Mouse (Mus musculus): ENCODE measurements around the gene Metap1. TPM values are rescaled to one million over a fixed set of nuclear protein-coding genes. Genes with fewer than 3 reads are reported as not detected.

The Metap1 gene
- polyA plus RNA-seq, 1 experiment from 2014 or later: 51.8 TPM

DNA sequence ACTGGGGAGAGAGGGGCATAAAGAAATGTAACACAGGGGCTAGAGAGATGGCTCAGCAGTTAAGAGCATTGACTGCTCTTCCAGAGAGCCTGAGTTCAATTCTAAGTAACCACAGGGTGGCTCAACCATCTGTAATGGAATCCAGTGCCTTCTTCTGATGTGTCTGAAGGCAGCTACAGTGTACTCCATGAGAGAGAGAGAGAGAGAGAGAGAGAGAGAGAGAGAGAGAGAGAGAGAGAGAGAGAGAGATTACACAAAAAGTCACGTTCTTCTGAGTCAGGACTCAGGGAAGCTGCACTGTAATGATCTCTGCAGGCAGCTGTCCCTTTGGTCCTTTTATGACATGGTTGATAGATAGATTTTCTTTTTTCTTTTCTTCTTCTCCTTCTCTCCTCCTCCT, 5.2 kb upstream of the Metap1 start:
- DNase-seq (ENCODE audit: low spot score) (no peak), ATAC-seq (replicated peaks; ENCODE audit: low FRiP score) (0 out of 2 replicates have a peak, but pooled peaks have one; percentile 5)
- WGBS: 38% methylated on average over 1 of the region's 1 CpGs
- no peaks in the 10 kb centered on the region for H3K9me3 ChIP-seq (ENCODE audit: control insufficient read depth, low read length)
- H3K27me3 ChIP-seq (replicated peaks; ENCODE audit: control insufficient read depth, insufficient read depth, low read length): no peaks in the 10 kb centered on the region
- H3K4me2 ChIP-seq: no peak overlapping the region
- no peak overlapping the region for H3K4me3 ChIP-seq (ENCODE audit: low read depth, low read length)
- H3K4me1 ChIP-seq (replicated peaks; ENCODE audit: control insufficient read depth, insufficient read depth, low read length): peaks cover 5% of the 10 kb centered on the region
- no peaks in the 10 kb centered on the region for H3K36me3 ChIP-seq (ENCODE audit: control insufficient read depth, insufficient read depth, low read length)
- no peak overlapping the region for H3K9ac ChIP-seq (ENCODE audit: low read depth, low read length)
- no peak overlapping the region for H3K27ac ChIP-seq (ENCODE audit: low read depth, low read length)

DNA sequence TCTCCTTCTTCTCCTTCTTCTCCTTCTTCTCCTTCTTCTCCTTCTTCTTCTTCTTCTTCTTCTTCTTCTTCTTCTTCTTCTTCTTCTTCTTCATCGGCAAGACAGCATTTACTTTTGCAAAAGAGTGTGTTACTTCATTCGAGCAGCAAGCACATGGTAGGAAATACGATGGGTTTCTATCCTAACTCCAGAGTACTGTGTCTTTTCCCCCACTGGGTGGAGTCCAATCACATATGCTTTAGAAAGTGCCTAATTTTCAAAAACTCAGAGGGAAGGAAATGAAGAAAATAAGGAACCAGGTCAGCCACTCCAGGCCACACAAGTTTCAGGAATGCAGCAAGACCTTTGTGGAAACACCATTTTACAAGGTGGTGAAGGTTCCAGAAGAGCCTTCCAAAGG, 4.4 kb upstream of the Metap1 start:
- Histone ChIP-seq H3K9me3 (ENCODE audit: control insufficient read depth, low read length) (no peaks in the 10 kb centered on the region), H3K27me3 (replicated peaks; ENCODE audit: control insufficient read depth, insufficient read depth, low read length) (no peaks in the 10 kb centered on the region), H3K36me3 (ENCODE audit: control insufficient read depth, insufficient read depth, low read length) (no peaks in the 10 kb centered on the region), H3K27ac (ENCODE audit: low read depth, low read length) (no peak overlapping the region), H3K4me1 (replicated peaks; ENCODE audit: control insufficient read depth, insufficient read depth, low read length) (peaks cover 5% of the 10 kb centered on the region), H3K4me2 (no peak overlapping the region), H3K9ac (ENCODE audit: low read depth, low read length) (no peak overlapping the region), H3K4me3 (ENCODE audit: low read depth, low read length) (no peak overlapping the region)
- DNase-seq (ENCODE audit: low spot score): no peak
- 75% methylated on average over 3 of the region's 3 CpGs for WGBS
- no peak for ATAC-seq (replicated peaks; ENCODE audit: low FRiP score)

DNA sequence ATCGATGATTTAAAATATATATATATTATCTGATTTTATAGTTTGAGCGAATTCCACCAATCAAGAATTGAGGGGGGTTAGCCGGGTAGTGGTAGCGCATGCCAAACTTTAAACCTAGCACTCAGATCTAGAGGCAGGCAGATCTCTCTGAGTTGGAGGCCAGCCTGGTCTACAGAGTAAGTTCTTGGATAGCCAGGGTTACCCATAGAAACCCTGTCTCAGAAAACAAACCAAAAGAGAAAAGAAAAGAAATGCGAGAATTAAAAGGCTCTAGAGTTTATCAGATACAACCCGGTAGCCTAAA, 671 bp upstream of the Metap1 start:
- Histone ChIP-seq H3K4me3 (ENCODE audit: low read depth, low read length) (peak overlapping the region; percentile 94), H3K9ac (ENCODE audit: low read depth, low read length) (peak overlapping the region; percentile 73), H3K4me1 (replicated peaks; ENCODE audit: control insufficient read depth, insufficient read depth, low read length) (peaks cover 11% of the 10 kb centered on the region), H3K27ac (ENCODE audit: low read depth, low read length) (no peak overlapping the region; the same call in 1 of the 2 replicates), H3K27me3 (replicated peaks; ENCODE audit: control insufficient read depth, insufficient read depth, low read length) (no peaks in the 10 kb centered on the region), H3K9me3 (ENCODE audit: control insufficient read depth, low read length) (no peaks in the 10 kb centered on the region), H3K36me3 (ENCODE audit: control insufficient read depth, insufficient read depth, low read length) (peaks cover 9% of the 10 kb centered on the region), H3K4me2 (peak overlapping the region; percentile 74)
- WGBS: 15% methylated on average over 6 of the region's 6 CpGs
- ATAC-seq (replicated peaks; ENCODE audit: low FRiP score): peak; percentile 9; the same call in 1 of the 2 replicates
- no peak for DNase-seq (ENCODE audit: low spot score)

DNA sequence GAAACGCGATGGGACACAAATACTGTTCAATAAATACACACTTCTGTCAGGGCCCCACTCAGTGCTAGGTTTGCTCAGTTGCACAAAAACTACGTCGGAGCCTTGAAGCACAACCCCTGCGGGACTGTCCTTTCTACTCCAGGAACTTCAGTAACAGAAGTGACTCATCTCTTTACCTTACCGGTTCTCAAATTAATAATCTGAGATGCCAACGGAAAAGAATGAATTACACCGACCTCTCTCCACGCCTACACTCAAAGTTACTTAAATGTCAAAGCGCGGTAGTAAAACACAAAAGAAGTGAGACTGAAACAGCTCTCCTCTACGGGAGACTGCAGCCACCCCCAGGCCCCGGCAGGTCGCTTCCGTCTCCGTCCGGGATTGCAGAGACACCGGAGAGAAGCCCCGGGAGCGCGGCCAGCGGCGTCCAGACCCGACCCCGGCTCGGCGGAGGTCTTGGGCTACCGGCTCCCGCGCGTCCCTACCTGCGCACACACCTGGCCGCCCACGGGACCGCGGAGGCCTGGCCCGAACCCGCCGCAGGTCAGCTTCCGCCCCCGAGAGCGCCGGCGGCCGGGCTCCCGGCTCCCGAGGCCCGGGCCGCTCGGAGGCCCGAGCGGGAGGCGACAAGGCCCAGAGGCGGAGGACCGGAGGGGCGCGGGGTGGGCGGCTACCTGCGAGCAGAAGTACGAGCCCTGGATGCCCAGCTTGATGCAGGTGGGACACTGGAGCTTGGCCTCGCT, 560 bp downstream of the Metap1 start:
- 0 out of 2 replicates have a peak, but pooled peaks cover 3% of the 10 kb centered on the region for H3K9me3 ChIP-seq (ENCODE audit: control insufficient read depth, low read length)
- H3K27ac ChIP-seq (ENCODE audit: low read depth, low read length): peak overlapping the region; percentile 77
- no peaks in the 10 kb centered on the region for H3K27me3 ChIP-seq (replicated peaks; ENCODE audit: control insufficient read depth, insufficient read depth, low read length)
- H3K4me3 ChIP-seq (ENCODE audit: low read depth, low read length): peak overlapping the region; percentile 94
- peak; percentile 38 for DNase-seq (ENCODE audit: low spot score)
- H3K4me2 ChIP-seq: peak overlapping the region; percentile 88
- H3K36me3 ChIP-seq (ENCODE audit: control insufficient read depth, insufficient read depth, low read length): peaks cover 16% of the 10 kb centered on the region
- peak; percentile 60 for ATAC-seq (replicated peaks; ENCODE audit: low FRiP score)
- peaks cover 7% of the 10 kb centered on the region for H3K4me1 ChIP-seq (replicated peaks; ENCODE audit: control insufficient read depth, insufficient read depth, low read length)
- H3K9ac ChIP-seq (ENCODE audit: low read depth, low read length): peak overlapping the region; percentile 85
- under 1% methylated on average over 59 of the region's 61 CpGs for WGBS

DNA sequence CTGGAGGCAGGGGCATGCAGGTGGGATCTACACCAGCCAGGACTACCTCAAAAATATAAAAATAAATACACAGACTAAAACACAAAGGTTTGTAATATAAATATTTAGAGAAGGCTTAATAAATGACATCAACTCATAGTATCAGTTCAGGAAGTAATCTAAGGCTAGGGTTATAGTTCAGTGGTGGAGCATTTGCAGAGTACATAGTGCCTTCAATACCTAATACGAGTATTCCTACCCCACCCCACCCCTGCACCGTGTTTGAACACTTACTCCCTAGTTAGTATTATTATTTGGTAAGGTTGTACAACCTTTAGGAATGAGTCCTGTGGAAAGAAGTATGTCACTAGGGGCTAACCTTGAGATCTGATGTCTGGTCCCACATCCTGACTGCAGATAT, 6.1 kb downstream of the Metap1 start:
- WGBS: 84% methylated on average over 2 of the region's 2 CpGs
- H3K27me3 ChIP-seq (replicated peaks; ENCODE audit: control insufficient read depth, insufficient read depth, low read length): no peaks in the 10 kb centered on the region
- H3K27ac ChIP-seq (ENCODE audit: low read depth, low read length): no peak overlapping the region
- DNase-seq (ENCODE audit: low spot score) (no peak), ATAC-seq (replicated peaks; ENCODE audit: low FRiP score) (no peak)
- no peak overlapping the region for H3K4me2 ChIP-seq
- peaks cover 19% of the 10 kb centered on the region for H3K4me1 ChIP-seq (replicated peaks; ENCODE audit: control insufficient read depth, insufficient read depth, low read length)
- H3K9me3 ChIP-seq (ENCODE audit: control insufficient read depth, low read length): 0 out of 2 replicates have a peak, but pooled peaks cover 3% of the 10 kb centered on the region
- H3K9ac ChIP-seq (ENCODE audit: low read depth, low read length): no peak overlapping the region
- H3K36me3 ChIP-seq (ENCODE audit: control insufficient read depth, insufficient read depth, low read length): peaks cover 30% of the 10 kb centered on the region
- no peak overlapping the region for H3K4me3 ChIP-seq (ENCODE audit: low read depth, low read length)

DNA sequence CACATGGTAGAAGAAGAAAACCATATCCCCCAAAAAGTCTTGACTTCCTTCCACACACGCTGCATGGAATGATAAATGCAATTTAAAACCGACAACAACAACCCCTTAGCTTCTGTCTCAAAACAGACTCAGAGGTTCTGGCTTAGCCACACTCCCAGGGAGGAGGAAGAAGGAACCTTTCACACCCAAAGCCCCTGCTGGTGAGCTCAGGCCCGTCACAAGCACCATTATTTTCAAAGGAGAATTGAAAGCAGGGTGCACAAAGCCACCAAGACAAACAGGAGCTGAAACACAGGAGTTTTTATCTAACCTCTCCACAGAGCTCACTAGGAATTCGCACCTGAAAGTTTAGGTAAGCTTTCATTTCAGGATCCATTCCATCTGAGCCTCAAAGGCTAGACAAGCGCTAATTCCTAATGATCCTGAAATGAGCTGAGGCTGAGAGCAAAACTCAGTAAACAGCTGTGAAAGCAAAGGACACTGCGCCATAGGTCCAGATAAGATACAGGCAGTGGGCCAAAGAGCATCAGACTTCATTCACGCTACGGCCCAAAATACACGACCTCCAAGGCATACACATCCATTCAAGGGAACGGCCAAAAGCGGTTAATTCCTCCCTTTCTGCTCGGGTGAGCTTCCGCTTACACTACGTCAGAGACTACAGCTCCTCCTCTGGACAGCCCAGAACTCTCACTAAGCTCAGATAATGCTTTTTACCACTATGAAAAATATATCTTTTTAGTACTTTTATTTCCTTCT, 7.6 kb downstream of the Metap1 start:
- ATAC-seq (replicated peaks; ENCODE audit: low FRiP score) (no peak), DNase-seq (ENCODE audit: low spot score) (no peak)
- Histone ChIP-seq H3K4me1 (replicated peaks; ENCODE audit: control insufficient read depth, insufficient read depth, low read length) (peaks cover 12% of the 10 kb centered on the region), H3K4me3 (ENCODE audit: low read depth, low read length) (no peak overlapping the region), H3K27me3 (replicated peaks; ENCODE audit: control insufficient read depth, insufficient read depth, low read length) (no peaks in the 10 kb centered on the region), H3K9me3 (ENCODE audit: control insufficient read depth, low read length) (0 out of 2 replicates have a peak, but pooled peaks cover 3% of the 10 kb centered on the region), H3K4me2 (no peak overlapping the region), H3K36me3 (ENCODE audit: control insufficient read depth, insufficient read depth, low read length) (peaks cover 29% of the 10 kb centered on the region), H3K27ac (ENCODE audit: low read depth, low read length) (0 out of 2 replicates have a peak overlapping the region, but pooled peaks have one; percentile 26), H3K9ac (ENCODE audit: low read depth, low read length) (no peak overlapping the region)
- WGBS: 74% methylated on average over 14 of the region's 14 CpGs

DNA sequence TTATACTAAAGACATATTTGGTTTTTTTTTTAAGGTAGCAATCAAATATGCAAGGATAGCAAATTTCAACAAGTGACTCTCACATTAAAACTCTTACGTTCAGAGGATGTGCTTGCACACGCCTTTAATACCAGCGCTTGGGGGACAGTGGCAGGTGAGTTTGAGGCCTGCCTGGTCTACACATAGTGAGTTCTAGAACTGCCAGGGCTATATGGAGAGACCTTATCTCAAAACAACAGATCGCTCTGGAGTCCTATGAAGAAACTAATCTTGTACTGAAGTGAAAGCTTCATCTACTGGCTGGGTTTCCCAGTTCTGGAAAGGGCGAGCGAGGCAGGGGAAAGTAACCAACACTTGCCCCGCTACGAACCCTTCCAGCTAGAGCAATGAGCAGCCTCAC, 9.8 kb downstream of the Metap1 start:
- Histone ChIP-seq H3K4me3 (ENCODE audit: low read depth, low read length) (no peak overlapping the region), H3K9me3 (ENCODE audit: control insufficient read depth, low read length) (0 out of 2 replicates have a peak, but pooled peaks cover under 1% of the 10 kb centered on the region), H3K27me3 (replicated peaks; ENCODE audit: control insufficient read depth, insufficient read depth, low read length) (no peaks in the 10 kb centered on the region), H3K36me3 (ENCODE audit: control insufficient read depth, insufficient read depth, low read length) (peaks cover 17% of the 10 kb centered on the region), H3K4me2 (no peak overlapping the region), H3K27ac (ENCODE audit: low read depth, low read length) (no peak overlapping the region), H3K4me1 (replicated peaks; ENCODE audit: control insufficient read depth, insufficient read depth, low read length) (peaks cover 12% of the 10 kb centered on the region), H3K9ac (ENCODE audit: low read depth, low read length) (no peak overlapping the region)
- peak; percentile 68 for ATAC-seq (replicated peaks; ENCODE audit: low FRiP score)
- DNase-seq (ENCODE audit: low spot score): no peak
- 81% methylated on average over 8 of the region's 8 CpGs for WGBS

DNA sequence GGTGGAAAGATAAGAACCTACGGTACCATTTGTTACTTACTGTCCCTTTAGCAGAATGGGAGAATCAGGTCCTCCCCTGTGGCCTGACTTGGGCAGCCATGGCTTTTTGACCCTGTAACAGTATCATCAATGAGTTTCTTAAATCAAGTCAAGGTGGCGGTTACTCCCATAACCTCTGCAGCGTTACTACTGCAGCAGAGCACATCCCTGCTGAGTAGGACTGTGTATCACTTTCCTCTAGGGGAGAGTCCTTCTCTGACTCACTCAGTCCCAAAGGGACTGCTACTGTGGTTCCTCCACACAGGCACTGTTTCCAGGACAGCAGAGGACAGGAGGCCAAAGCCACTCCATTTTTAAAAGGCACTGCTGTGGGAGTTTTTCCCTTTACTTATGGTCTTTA, 18.2 kb downstream of the Metap1 start:
- Histone ChIP-seq H3K36me3 (ENCODE audit: control insufficient read depth, insufficient read depth, low read length) (peaks cover 31% of the 10 kb centered on the region), H3K9me3 (ENCODE audit: control insufficient read depth, low read length) (no peaks in the 10 kb centered on the region), H3K4me3 (ENCODE audit: low read depth, low read length) (no peak overlapping the region), H3K27ac (ENCODE audit: low read depth, low read length) (no peak overlapping the region), H3K4me1 (replicated peaks; ENCODE audit: control insufficient read depth, insufficient read depth, low read length) (no peaks in the 10 kb centered on the region), H3K4me2 (no peak overlapping the region), H3K27me3 (replicated peaks; ENCODE audit: control insufficient read depth, insufficient read depth, low read length) (no peaks in the 10 kb centered on the region), H3K9ac (ENCODE audit: low read depth, low read length) (no peak overlapping the region)
- DNase-seq (ENCODE audit: low spot score) (no peak), ATAC-seq (replicated peaks; ENCODE audit: low FRiP score) (no peak)
- WGBS: 85% methylated on average over 3 of the region's 3 CpGs
